In the genomic region with DNA sequence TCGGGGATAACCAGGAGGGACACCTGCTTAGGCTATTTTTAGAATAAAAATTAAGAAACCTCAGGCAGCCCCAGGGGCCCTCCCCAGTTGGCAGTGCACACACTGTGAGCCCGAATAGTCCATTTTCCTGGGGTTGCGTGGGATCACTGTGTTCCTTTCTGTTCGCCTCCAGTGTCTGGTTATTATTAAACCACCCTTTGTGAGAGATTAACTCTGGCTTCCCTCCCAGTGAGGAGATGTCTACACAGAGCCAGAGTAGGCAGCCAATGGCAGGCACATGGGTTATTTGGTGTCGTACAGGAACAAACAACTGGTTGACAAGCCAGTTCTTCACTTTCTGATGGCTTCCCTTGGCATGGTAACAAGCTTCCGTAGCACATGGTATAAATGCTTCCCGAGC, we compare ENCODE assay signal across 8 mouse cellular contexts.
DNase-seq lines count a peak whose midpoint lies in the region; ATAC-seq lines count a peak whose summit lies in the region.

No protein-coding gene starts in this region.

- intact Hi-C loops in left cerebral cortex, postnatal 14 days (cut with DNase I), result no loop called here

- peak; percentile 35 to 42 for DNase-seq in cerebellum, adult 18-20 months
- no peak for DNase-seq in cerebellum, postnatal 36 days
- peak; percentile 9 for DNase-seq in ovary, postnatal 36 days (ENCODE audit: low spot score)
- DNase-seq in ovary, postnatal 14 days (ENCODE audit: low spot score), result no peak
- DNase-seq in heart, postnatal 4 days, result peak; percentile 51
- DNase-seq in left cerebral cortex, postnatal 14 days (ENCODE audit: low spot score in 2 of 2), result peak; percentile 45 to 84
- DNase-seq in embryo, embryonic 10 days (ENCODE audit: low spot score), result no peak

- no peak for ATAC-seq in CD4-positive, CD25-positive, alpha-beta regulatory T cell, adult 4 months

Comparison
In these comparisons a context has a peak if more than half of its experiments do, and no peak if none do; other contexts are left out.
1. DNase-seq: peak in cerebellum, adult 18-20 months (2 of 2), ovary, postnatal 36 days (single experiment), heart, postnatal 4 days (single experiment) and left cerebral cortex, postnatal 14 days (2 of 2); none in cerebellum, postnatal 36 days (0 of 2), ovary, postnatal 14 days (single experiment) and embryo, embryonic 10 days (single experiment).